Mouse (Mus musculus) T-cell, adult 66 days (primary cell): ENCODE measurements around the gene 1700034J05Rik. TPM values are rescaled to one million over a fixed set of nuclear protein-coding genes. Genes with fewer than 3 reads are reported as not detected.

Experiments used
- total RNA-seq, 2 experiments: library from RNA; stranded (reverse); gene quantifications; 3 replicates in 1 of 2; 4 replicates in 1 of 2; pipeline ENCODE4 v1.2.4; 2023

Gene 1700034J05Rik
- total RNA-seq: not detected

DNA sequence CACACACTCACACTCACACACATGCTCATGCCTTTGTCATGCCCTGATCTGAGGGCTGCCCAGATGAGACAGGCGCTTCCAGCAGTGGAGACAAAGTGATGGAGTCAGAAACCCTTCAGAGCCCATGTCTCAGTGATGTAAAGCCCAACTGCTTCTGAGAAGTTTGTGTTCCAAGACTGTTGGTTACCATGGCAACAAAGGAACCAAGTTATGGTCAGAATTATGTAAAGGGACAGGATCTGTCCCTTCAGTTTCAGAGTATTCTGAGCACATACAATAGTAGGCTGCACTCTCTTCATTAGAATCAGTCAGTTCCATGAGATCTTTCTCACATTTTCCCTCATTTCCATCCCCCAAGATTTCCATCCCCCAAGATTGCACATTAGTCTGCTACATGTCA, at the start of gene 1700034J05Rik:
1700034J05Rik (minus strand) TSS at position 165 of the 400 bp plus-strand sequence.

Other genes starting within 250 kb of the 1700034J05Rik start
- gene Stk38l, start 229.4 kb downstream of the 1700034J05Rik start, total RNA-seq: 10 to 100 TPM; 14.8 to 18.2 TPM
- gene Arntl2, start 158.4 kb downstream of the 1700034J05Rik start, total RNA-seq: 1 to 10 TPM in 1 of 2 experiments, under 1 TPM in 1; 0.39 to 1.3 TPM
- gene Smco2, start 104.3 kb downstream of the 1700034J05Rik start, total RNA-seq: not detected
- 10 to 100 TPM; 10.5 to 10.9 TPM for gene Ppfibp1, start 65.9 kb downstream of the 1700034J05Rik start, total RNA-seq
- 1 to 10 TPM in 1 of 2 experiments, under 1 TPM in 1; 0.32 to 1.8 TPM for gene Rep15, start 78.2 kb upstream of the 1700034J05Rik start, total RNA-seq
- gene Mrps35, start 88.3 kb upstream of the 1700034J05Rik start, total RNA-seq: 10 to 100 TPM; 45.5 to 69.6 TPM
- gene Mansc4, start 132.6 kb upstream of the 1700034J05Rik start, total RNA-seq: not detected
- gene Klhl42, start 137.0 kb upstream of the 1700034J05Rik start, total RNA-seq: 10 to 100 TPM; 13.8 to 15.9 TPM